Mouse (Mus musculus) heart, adult 2 months (tissue): Measurements from ENCODE around the gene Lias. TPM values are rescaled to one million over a fixed set of nuclear protein-coding genes. Genes with fewer than 3 reads are reported as not detected.

Experiments used
- DNase-seq, 2 experiments: peaks; one replicate each; pipeline ENCODE4 v3.0.0; 2021
- H3K27ac ChIP-seq: fragments of 200-600 bp; 2 replicates; pipeline ENCODE4 v1.8.1; 2022
- H3K27me3 ChIP-seq: fragments of 200-500 bp; 2 replicates; pipeline ENCODE4 v1.6.1; 2012; ENCODE audit warnings: mild to moderate bottlenecking, low read length, inconsistent platforms, mixed read lengths; ENCODE audit not compliant: control insufficient read depth, insufficient read depth
- H3K36me3 ChIP-seq: fragments of 200-500 bp; 2 replicates; pipeline ENCODE4 v1.6.1; 2012; ENCODE audit warnings: low read length, inconsistent platforms; ENCODE audit not compliant: control insufficient read depth, insufficient read depth
- H3K4me1 ChIP-seq: fragments of 200-500 bp; 2 replicates; pipeline ENCODE4 v1.6.1; 2011; ENCODE audit warnings: low read length; ENCODE audit not compliant: control insufficient read depth, insufficient read depth
- H3K4me3 ChIP-seq: fragments of 200-600 bp; 2 replicates; pipeline ENCODE4 v1.8.1; 2022
- H3K79me2 ChIP-seq: fragments of 200-500 bp; replicated peaks from 2 replicates; pipeline ENCODE4 v1.6.1; 2012; ENCODE audit warnings: mild to moderate bottlenecking, inconsistent platforms, low read length, moderate library complexity, mixed read lengths; ENCODE audit not compliant: control insufficient read depth, insufficient read depth
- H3K9ac ChIP-seq: fragments of 200-500 bp; 2 replicates; pipeline ENCODE4 v1.6.1; 2012; ENCODE audit warnings: low read depth, mild to moderate bottlenecking, control low read depth, inconsistent platforms, low read length, mixed read lengths
- CTCF ChIP-seq: fragments of 200-600 bp; IDR thresholded peaks from 2 replicates; pipeline ENCODE4 v1.8.1; 2022; ENCODE audit warnings: antibody characterized with exemption, mild to moderate bottlenecking, moderate library complexity
- EP300 ChIP-seq: fragments of 200-500 bp; IDR thresholded peaks from 2 replicates; pipeline ENCODE4 v1.6.1; 2011; ENCODE audit warnings: low read depth, low read length, control low read depth; ENCODE audit not compliant: insufficient read depth
- POLR2A ChIP-seq: fragments of 200-500 bp; IDR thresholded peaks from 2 replicates; pipeline ENCODE4 v1.6.1; 2011; ENCODE audit warnings: mild to moderate bottlenecking, low read depth, low read length, control low read depth; ENCODE audit not compliant: insufficient read depth
- WGBS: fragments of 180-500 bp; shearing (Covaris S2); methylation state at CpG from one replicate; pipeline ENCODE4 v1.1.7; 2018; 5-methylcytosine and 5-hydroxymethylcytosine counted together
- intact Hi-C: fragments of 180-260 bp; cut with DNase I; formaldehyde crosslinking; loops from one replicate; pipeline ENCODE4 v1.15.1; 2025
- polyA plus RNA-seq: library from polyadenylated mRNA; depleted of rRNA; stranded (reverse); fragments of >200 nt; gene quantifications from 2 replicates; pipeline ENCODE4 v1.2.3, GENCODE M21; 2012
- total RNA-seq, 2 experiments: library from RNA; stranded (reverse); gene quantifications; 2 replicates each; pipeline ENCODE4 v1.2.3; 2021

Lias gene
- total and polyA plus RNA-seq, 3 experiments: 21.3 to 54.1 (median 45.7) TPM

GRCm38 (mm10) chr5:65429441-65429840, 38.1 kb downstream of the Lias start:
- Histone ChIP-seq H3K27me3 (no peaks in the 10 kb centered on the region), H3K79me2 (no peaks in the 10 kb centered on the region; the same call in 1 of the 2 replicates), H3K4me1 (no peaks in the 10 kb centered on the region), H3K9ac (no peak overlapping the region), H3K36me3 (no peaks in the 10 kb centered on the region), H3K4me3 (no peak overlapping the region), H3K27ac (no peak overlapping the region)
- DNase-seq: no peak
- intact Hi-C loops: no loop called here
- TF ChIP-seq EP300 (no peak), CTCF (no peak), POLR2A (no peak)
- 83% methylated on average over 5 of the region's 5 CpGs for WGBS

- TF ChIP-seq CTCF (no peak), POLR2A (no peak), EP300 (no peak)
- H3K27me3 ChIP-seq: no peaks in the 10 kb centered on the region
- H3K4me3 ChIP-seq: peak overlapping the region; percentile 87
- no peaks in the 10 kb centered on the region for H3K36me3 ChIP-seq
- H3K79me2 ChIP-seq: no peaks in the 10 kb centered on the region; the same call in 1 of the 2 replicates
- intact Hi-C loops: loop anchor here (1.0 to 5.0 kb wide), 2 partner anchors 58 to 103 kb away; partner anchors contain the start of genes Gm43552, Smim14 and Ube2k
- DNase-seq: no peak
- H3K27ac ChIP-seq: peak overlapping the region; percentile 96
- 10% methylated on average over 15 of the region's 15 CpGs for whole genome bisulfite sequencing
- H3K4me1 ChIP-seq: peaks cover 2% of the 10 kb centered on the region; the same call in 1 of the 2 replicates
- H3K9ac ChIP-seq: peak overlapping the region; percentile 93
Observed at GRCm38 (mm10) chr5:65434471-65435362, 43.4 kb downstream of the Lias start.

GRCm38 (mm10) chr5:65435363-65435805, 44.1 kb downstream of the Lias start:
- TF ChIP-seq CTCF (no peak), POLR2A (no peak; the same call in 1 of the 2 replicates), EP300 (no peak)
- DNase-seq: no peak
- Histone ChIP-seq H3K4me1 (peaks cover 2% of the 10 kb centered on the region; the same call in 1 of the 2 replicates), H3K79me2 (no peaks in the 10 kb centered on the region), H3K27ac (peak overlapping the region; percentile 96), H3K27me3 (no peaks in the 10 kb centered on the region), H3K4me3 (peak overlapping the region; percentile 87), H3K9ac (peak overlapping the region; percentile 93), H3K36me3 (no peaks in the 10 kb centered on the region)
- 1% methylated on average over 39 of the region's 47 CpGs for WGBS
- intact Hi-C loops: loop anchor here (1.0 to 5.0 kb wide), 2 partner anchors 57 to 102 kb away; partner anchors contain the start of genes Gm43552, Smim14 and Ube2k

DNA sequence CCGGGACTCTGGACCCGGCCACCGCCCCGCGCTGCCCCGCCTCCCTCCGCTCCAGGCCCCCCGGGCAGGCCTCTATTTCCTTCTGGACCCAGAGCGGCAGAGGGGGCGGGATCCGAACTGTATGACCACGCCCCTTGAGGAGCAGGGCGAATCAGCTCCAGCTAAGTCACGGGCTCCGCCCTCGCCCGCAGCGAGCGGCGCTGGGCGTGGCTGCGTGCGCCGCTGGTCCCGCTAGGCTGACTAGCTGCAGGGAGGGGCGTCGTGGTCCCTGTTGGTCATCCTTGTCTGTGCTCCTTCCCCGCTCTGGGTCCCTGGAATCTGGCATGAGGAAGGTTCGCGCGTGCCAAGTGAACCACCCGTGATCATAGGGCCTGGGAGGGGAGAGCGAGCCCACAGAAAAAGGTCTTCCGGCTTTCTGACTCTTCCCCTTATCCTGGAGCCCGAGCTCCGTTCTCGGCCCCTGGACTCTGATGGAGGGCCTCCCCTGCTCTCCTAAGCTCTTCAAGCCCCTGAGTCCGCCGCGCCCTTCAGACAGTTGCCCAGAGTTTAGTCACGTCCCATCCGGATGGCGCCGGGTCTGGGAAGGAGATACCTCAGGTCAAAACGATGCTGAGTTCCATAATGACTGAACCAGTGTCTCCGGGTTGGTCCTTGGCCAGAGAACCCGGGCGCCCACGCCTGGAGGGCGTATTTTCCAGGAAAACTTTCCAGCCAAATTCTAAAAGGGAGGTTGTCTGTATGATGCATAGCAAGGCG, 44.7 kb downstream of the Lias start, which contains the start of gene Ugdh:
TSS of gene Ugdh (minus strand) at position 144 of the 756 bp plus-strand sequence.
- under 1% methylated on average over 51 of the region's 51 CpGs for WGBS

GRCm38 (mm10) chr5:65438041-65438440, 46.7 kb downstream of the Lias start:
- TF ChIP-seq EP300 (no peak), CTCF (no peak), POLR2A (no peak)
- intact Hi-C loops: loop anchor here (5.0 kb wide), 1 partner anchor 99 kb away; the partner anchor contains the start of genes Smim14 and Ube2k
- Histone ChIP-seq H3K4me1 (peaks cover 2% of the 10 kb centered on the region; the same call in 1 of the 2 replicates), H3K36me3 (no peaks in the 10 kb centered on the region), H3K27ac (no peak overlapping the region), H3K4me3 (no peak overlapping the region), H3K9ac (no peak overlapping the region), H3K27me3 (no peaks in the 10 kb centered on the region), H3K79me2 (no peaks in the 10 kb centered on the region)
- no peak for DNase-seq

More for the DNA sequence above, 44.7 kb downstream of the Lias start, which contains the start of gene Ugdh:
- intact Hi-C loops: loop anchor here (1.0 to 5.0 kb wide), 3 partner anchors 45 to 101 kb away; partner anchors contain the start of genes Gm43552, Lias, Rpl9 and Smim14
- H3K27ac ChIP-seq: peak within 1 kb of the TSS; percentile 96
- TF ChIP-seq EP300 (0 out of 2 replicates have a peak, but pooled peaks have one; percentile 57), CTCF (peak; percentile 14; the same call in 1 of the 2 replicates), POLR2A (peak; percentile 97)
- H3K79me2 ChIP-seq: no peaks in the 10 kb centered on the region
- peaks cover 2% of the 10 kb centered on the region; the same call in 1 of the 2 replicates for H3K4me1 ChIP-seq
- peak; percentile 97 to 99 for DNase-seq
- H3K4me3 ChIP-seq: peak within 1 kb of the TSS; percentile 87
- H3K36me3 ChIP-seq: no peaks in the 10 kb centered on the region
- peak within 1 kb of the TSS; percentile 93 for H3K9ac ChIP-seq
- H3K27me3 ChIP-seq: no peaks in the 10 kb centered on the region
